Mouse (Mus musculus) lung, embryonic 16.5 days (tissue): ENCODE results near the gene Gm12216. TPM values are rescaled to one million over a fixed set of nuclear protein-coding genes. Genes with fewer than 3 reads are reported as not detected.

Experiments
- ATAC-seq: fragments of 200-750 bp; cut with Nextera tagmentation; 2 replicates; pipeline ENCODE4 v1.8.0; 2017; ENCODE audit warnings: low read depth, mild to moderate bottlenecking, moderate library complexity
- H3K27ac ChIP-seq: fragments of 300-500 bp; sonication (generic); 2 replicates; pipeline ENCODE4 v1.5.1; 2014; ENCODE audit warnings: mild to moderate bottlenecking, control low read depth, low read length
- H3K27me3 ChIP-seq: fragments of 300-500 bp; sonication (generic); 2 replicates; pipeline ENCODE4 v1.6.1; 2014; ENCODE audit warnings: low read depth, low read length, mixed read lengths; ENCODE audit not compliant: control insufficient read depth, insufficient read depth
- H3K36me3 ChIP-seq: fragments of 300-500 bp; sonication (generic); 2 replicates; pipeline ENCODE4 v1.6.1; 2014; ENCODE audit warnings: low read length; ENCODE audit not compliant: control insufficient read depth, insufficient read depth
- H3K4me1 ChIP-seq: fragments of 300-500 bp; sonication (generic); replicated peaks from 2 replicates; pipeline ENCODE4 v1.6.1; 2014; ENCODE audit warnings: low read length, mixed read lengths; ENCODE audit not compliant: control insufficient read depth, insufficient read depth
- H3K4me2 ChIP-seq: fragments of 300-500 bp; sonication (generic); 2 replicates; pipeline ENCODE4 v1.6.1; 2014; ENCODE audit warnings: low read depth, low read length, control low read depth
- H3K4me3 ChIP-seq: fragments of 300-500 bp; sonication (generic); 2 replicates; pipeline ENCODE4 v1.5.1; 2014; ENCODE audit warnings: mild to moderate bottlenecking, low read length, control low read depth
- H3K9ac ChIP-seq: fragments of 300-500 bp; sonication (generic); 2 replicates; pipeline ENCODE4 v1.6.1; 2014; ENCODE audit warnings: low read length, control low read depth
- H3K9me3 ChIP-seq: fragments of 300-500 bp; sonication (generic); 2 replicates; pipeline ENCODE4 v1.6.1; 2016; ENCODE audit warnings: low read length; ENCODE audit not compliant: control insufficient read depth
- WGBS: fragments of 180-500 bp; shearing (Covaris S2); extraction: QIAGEN DNeasy Blood & Tissue Kit; methylation state at CpG from one replicate; pipeline ENCODE4 v1.1.7; 2014; 5-methylcytosine and 5-hydroxymethylcytosine counted together
- polyA plus RNA-seq: library from polyadenylated mRNA; unstranded; fragments of >200 nt; fragmentation: Nextera tagmentation; extraction: Ambion mirVana; gene quantifications from 2 replicates; pipeline ENCODE4 v1.2.1, GENCODE M21; 2015

The Gm12216 gene
- polyA plus RNA-seq, 1 experiment from 2014 or later = 1.8 TPM

DNA sequence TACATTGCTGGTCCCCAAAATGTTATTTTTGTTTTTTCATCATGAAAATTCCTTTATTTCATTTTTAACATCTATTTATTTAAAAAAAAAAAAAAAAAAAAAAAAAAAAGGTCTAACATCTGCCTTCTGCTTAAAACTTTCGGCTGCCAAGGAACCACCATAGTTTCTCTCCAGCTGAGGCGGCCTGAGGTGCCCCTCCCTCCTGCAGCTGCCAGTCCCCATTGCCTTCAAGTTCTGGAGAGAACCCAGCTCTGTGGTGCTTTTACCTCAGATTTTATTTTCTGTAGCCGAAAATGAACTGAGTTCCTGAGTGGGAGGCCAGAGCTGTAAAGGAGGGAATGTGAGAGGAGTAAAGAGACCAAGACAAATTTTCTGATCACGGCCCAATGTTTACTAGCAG lies 109.8 kb downstream of the Gm12216 start:
- no peak for ATAC-seq
- no peaks in the 10 kb centered on the region for H3K4me1 ChIP-seq
- no peak overlapping the region for H3K27ac ChIP-seq
- no peaks in the 10 kb centered on the region for H3K27me3 ChIP-seq
- WGBS = 51% methylated on average over 4 of the region's 4 CpGs
- no peak overlapping the region for H3K4me2 ChIP-seq
- no peaks in the 10 kb centered on the region for H3K9me3 ChIP-seq
- no peak overlapping the region for H3K9ac ChIP-seq
- no peaks in the 10 kb centered on the region for H3K36me3 ChIP-seq
- H3K4me3 ChIP-seq = no peak overlapping the region

DNA sequence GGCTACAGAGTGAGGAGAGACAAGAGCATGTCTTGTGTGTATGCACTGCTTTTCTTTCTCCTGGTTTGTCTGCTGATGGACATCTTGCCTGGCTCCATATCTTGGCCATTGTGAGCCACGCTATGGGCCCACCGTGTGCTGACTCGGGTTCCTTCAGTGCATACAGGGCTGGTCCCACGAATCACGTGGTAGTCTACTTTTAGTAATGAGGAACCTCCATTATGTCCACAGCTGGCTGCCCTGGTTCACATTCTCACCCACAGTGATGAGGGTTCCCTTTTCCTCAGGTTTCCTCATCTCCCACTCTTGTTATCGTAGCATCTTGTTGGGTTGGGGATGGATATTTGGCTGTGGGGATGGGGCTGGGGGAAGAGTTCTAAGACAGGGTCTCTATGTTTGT lies 110.4 kb downstream of the Gm12216 start:
- ATAC-seq = no peak
- WGBS = 95% methylated on average over 6 of the region's 6 CpGs
- no peaks in the 10 kb centered on the region for H3K36me3 ChIP-seq

DNA sequence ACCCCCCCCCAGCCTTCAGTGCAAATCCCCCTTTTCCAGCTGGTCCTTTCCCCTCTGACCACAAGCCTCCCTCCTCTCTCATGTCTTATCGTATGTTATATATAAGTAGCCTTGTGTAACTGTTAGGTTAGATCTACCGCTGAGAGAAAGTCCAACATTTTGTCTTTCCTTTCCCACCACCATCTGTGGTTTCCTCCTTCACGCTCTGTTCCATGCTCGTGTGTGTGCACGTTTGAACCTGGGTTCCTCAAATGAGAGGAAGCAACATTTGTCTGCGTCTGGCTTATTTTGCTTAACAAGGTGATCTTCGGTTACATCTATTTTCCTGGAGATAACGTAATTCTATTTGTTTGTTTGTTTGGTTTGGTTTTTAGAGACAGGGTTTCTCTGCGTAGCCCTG lies 111.1 kb downstream of the Gm12216 start:
- Histone ChIP-seq H3K9me3 (no peaks in the 10 kb centered on the region), H3K27ac (no peak overlapping the region), H3K36me3 (no peaks in the 10 kb centered on the region), H3K27me3 (no peaks in the 10 kb centered on the region), H3K9ac (no peak overlapping the region), H3K4me2 (no peak overlapping the region), H3K4me1 (no peaks in the 10 kb centered on the region), H3K4me3 (no peak overlapping the region)
- 84% methylated on average over 9 of the region's 9 CpGs for WGBS
- ATAC-seq = no peak

More for the DNA sequence above, 110.4 kb downstream of the Gm12216 start:
- Histone ChIP-seq H3K4me2 (no peak overlapping the region), H3K9me3 (no peaks in the 10 kb centered on the region), H3K27me3 (no peaks in the 10 kb centered on the region), H3K4me1 (no peaks in the 10 kb centered on the region), H3K27ac (no peak overlapping the region), H3K9ac (no peak overlapping the region), H3K4me3 (no peak overlapping the region)

DNA sequence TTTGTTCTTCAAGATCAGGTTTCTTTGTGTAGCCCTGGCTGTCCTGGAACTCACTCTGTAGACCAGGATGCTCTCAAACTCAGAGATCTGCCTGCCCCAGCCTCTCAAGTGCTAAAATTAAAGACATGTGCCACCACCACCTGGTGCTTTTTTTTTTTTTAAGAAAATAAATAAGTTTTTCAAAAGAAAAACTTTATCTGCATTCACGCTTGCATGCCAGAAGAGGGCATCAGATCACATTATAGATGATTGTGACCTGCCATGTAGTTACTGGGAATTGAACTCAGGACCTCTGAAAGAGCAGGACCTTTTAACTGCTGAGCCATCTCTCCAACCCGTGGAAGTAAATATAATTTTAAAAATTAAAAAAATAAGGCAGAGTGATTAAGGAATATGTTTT lies 113.8 kb downstream of the Gm12216 start:
- Histone ChIP-seq H3K4me1 (no peaks in the 10 kb centered on the region), H3K9me3 (no peaks in the 10 kb centered on the region), H3K27me3 (no peaks in the 10 kb centered on the region), H3K36me3 (no peaks in the 10 kb centered on the region), H3K4me2 (no peak overlapping the region), H3K4me3 (no peak overlapping the region), H3K9ac (no peak overlapping the region), H3K27ac (no peak overlapping the region)
- 86% methylated on average over 2 of the region's 2 CpGs for WGBS
- no peak for ATAC-seq

DNA sequence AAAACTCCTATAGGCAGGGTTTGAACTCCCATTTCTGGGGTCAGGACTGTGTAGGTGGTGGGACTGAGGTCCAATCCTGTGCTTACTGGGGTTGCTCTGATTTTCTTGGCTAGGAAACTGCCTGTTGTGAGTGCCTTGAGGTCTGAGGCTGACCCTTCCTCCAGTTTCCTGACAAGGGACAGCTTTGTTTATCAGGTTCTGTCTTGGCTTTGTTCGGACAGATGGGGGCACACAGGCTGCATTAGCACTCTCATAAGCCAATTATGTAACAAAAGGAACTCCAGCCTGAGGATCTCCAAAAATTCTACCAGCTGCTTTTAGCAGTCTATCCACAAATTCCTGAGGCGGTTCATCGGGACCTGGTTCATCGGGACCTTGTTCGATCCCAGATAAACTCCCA lies 116.7 kb downstream of the Gm12216 start:
- Histone ChIP-seq H3K4me3 (no peak overlapping the region), H3K4me2 (no peak overlapping the region), H3K4me1 (no peaks in the 10 kb centered on the region), H3K9ac (no peak overlapping the region), H3K27ac (no peak overlapping the region), H3K9me3 (no peaks in the 10 kb centered on the region), H3K27me3 (no peaks in the 10 kb centered on the region), H3K36me3 (no peaks in the 10 kb centered on the region)
- ATAC-seq = peak; percentile 71; the same call in 1 of the 2 replicates
- WGBS = 24% methylated on average over 5 of the region's 5 CpGs

DNA sequence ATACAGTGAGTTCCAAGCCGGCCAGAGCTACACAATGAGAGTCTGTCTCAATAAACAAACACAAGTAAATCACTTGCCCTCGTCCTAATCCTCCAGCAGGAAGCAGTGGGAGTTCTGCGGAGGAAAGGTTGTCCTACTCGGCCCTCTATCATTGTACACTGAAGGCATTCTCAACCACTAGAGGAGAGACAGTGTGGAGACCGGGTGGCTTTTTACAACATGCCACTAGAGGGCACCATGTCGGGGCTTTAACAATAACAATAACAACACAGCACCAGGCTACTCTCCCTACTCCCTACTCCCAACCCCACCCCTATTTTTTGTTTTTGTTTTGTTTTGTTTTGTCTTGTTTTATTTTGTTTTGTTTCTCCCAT lies 121.5 kb downstream of the Gm12216 start:
- H3K4me3 ChIP-seq = no peak overlapping the region
- H3K9me3 ChIP-seq = no peaks in the 10 kb centered on the region
- 30% methylated on average over 6 of the region's 6 CpGs for WGBS
- H3K27ac ChIP-seq = peak overlapping the region; percentile 37
- no peak overlapping the region for H3K4me2 ChIP-seq
- H3K4me1 ChIP-seq = no peaks in the 10 kb centered on the region
- H3K9ac ChIP-seq = no peak overlapping the region
- H3K27me3 ChIP-seq = no peaks in the 10 kb centered on the region
- ATAC-seq = peak; percentile 71
- no peaks in the 10 kb centered on the region for H3K36me3 ChIP-seq

DNA sequence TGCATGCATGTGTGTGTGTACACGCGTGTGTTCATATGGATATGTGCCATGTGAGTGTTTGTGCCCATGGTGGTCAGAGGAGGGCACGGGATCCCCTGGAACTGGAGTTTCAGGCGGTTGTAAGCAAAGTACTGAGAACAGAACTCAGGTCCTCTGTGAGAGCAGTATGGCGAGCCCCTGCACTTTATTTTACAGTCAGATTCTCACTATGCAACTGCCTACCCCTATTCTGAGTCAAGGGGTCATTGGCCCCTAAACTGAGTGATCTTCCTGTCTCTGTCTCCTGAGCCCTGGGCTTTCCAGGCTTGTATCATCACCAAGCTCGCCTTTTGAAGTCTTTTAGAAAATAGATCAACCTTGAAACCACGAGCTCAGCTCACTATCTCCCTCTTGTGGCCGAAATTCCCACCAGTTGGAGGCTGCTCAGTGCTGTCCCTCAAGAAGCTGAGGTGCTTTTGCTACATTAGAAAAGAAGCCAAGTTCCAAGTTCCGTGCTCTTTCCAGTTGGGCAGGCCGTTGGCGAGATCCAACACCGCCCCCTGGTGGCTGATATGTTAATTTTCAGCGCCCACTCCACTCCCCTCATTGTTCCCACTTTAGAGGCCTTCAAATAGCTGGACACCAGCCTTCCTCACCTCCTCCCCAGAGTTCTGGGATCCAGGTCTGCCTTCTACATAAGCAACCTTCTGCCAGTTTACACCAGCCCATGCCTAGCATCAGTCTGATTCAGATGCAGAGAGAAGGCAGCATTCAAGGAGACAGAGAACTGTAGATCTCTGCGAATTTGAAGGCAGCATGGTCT lies 122.1 kb downstream of the Gm12216 start:
- Histone ChIP-seq H3K4me3 (no peak overlapping the region), H3K9ac (no peak overlapping the region), H3K4me2 (no peak overlapping the region), H3K27me3 (no peaks in the 10 kb centered on the region), H3K36me3 (no peaks in the 10 kb centered on the region), H3K4me1 (no peaks in the 10 kb centered on the region), H3K27ac (peak overlapping the region; percentile 37), H3K9me3 (no peaks in the 10 kb centered on the region)
- ATAC-seq = peak; percentile 89
- WGBS = 48% methylated on average over 14 of the region's 14 CpGs

DNA sequence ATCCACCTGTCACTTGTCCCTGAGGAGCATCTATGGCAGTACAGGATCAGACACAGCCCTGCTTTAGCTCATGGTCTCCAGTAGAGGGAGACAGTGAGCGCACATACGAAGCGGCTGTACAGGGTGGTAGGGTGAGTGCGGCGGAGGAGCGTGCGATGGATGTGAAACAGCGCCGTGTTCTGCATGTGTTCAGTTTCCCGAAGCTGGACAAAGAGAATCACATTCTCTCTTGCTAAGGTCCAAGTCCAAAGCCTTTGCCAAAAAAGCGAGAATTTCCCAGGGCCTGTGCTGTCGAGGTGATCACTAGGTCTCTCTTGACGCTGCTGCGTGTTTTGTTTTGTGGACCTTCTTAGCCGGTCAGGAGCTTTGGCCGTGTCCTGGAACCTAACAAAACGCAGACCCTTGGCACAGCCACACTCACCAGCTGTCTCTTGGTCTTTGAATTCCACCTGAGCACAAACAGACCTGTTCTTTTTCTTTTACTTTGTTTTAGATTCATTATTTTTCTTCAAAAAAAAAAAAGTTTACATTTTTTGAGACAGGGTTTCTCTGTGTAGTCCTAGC lies 123.3 kb downstream of the Gm12216 start:
- Histone ChIP-seq H3K4me2 (peak overlapping the region; percentile 53), H3K4me3 (peak overlapping the region; percentile 20)
- 20% methylated on average over 17 of the region's 17 CpGs for WGBS

DNA sequence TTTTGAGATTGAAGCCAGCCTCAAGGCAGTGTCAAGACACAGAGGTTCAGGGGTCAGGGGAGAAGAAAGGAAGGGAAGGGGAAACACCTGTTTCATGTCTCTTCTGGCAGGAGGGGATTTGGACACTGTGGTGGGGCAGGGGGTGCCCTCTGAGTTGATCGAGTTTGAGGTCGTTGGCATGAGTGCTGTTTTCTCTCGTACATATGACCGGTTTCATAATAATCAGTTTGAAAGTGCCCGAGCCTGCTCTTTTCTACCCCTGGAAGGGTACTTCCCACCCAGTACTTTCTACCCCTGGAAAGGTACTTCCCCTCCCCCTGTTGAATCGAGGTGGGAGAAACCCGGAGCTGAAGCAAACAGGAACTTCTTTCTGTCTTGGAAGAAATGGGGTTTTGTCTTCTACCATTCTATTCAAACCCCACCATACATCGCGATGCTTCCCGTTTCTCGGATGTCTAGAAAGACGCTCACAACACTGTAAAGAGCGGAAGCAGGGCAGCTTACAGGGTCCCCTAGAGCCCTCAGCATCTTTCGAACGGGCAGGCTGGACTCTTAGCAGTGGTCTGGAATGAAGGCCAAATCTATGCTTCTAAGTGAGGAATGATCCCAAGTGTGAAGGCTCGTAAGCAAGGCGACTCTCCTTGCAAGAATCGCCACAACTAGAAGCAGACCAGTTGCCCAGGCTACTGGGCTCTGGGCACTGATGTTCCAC lies 123.9 kb downstream of the Gm12216 start:
- Histone ChIP-seq H3K4me3 (no peak overlapping the region), H3K9me3 (no peaks in the 10 kb centered on the region), H3K4me1 (no peaks in the 10 kb centered on the region), H3K27me3 (no peaks in the 10 kb centered on the region), H3K36me3 (no peaks in the 10 kb centered on the region), H3K4me2 (peak overlapping the region; percentile 53; the same call in 1 of the 2 replicates), H3K9ac (no peak overlapping the region), H3K27ac (no peak overlapping the region)
- no peak for ATAC-seq
- 57% methylated on average over 18 of the region's 18 CpGs for WGBS

More for the DNA sequence above, 123.3 kb downstream of the Gm12216 start:
- Histone ChIP-seq H3K9me3 (no peaks in the 10 kb centered on the region), H3K27me3 (no peaks in the 10 kb centered on the region), H3K36me3 (no peaks in the 10 kb centered on the region), H3K4me1 (no peaks in the 10 kb centered on the region), H3K27ac (no peak overlapping the region), H3K9ac (no peak overlapping the region)
- peak; percentile 76 for ATAC-seq
